ENCODE assay signal across 11 mouse cellular contexts in genomic region chr10:54558636-54559035, GRCm38 (mm10).
DNase-seq lines count a peak whose midpoint lies in the region; ATAC-seq and TF ChIP-seq lines count a peak whose summit lies in the region.
"Had no signal": no experiment of that assay in that cellular context is flagged by ENCODE, and none has a peak within 500 bp of the region (broad histone marks: within the 10 kb centered on the region; RNA-seq: fewer than 3 reads in every experiment).

No protein-coding gene starts in this region.

- H3K36me3 ChIP-seq in ES-Bruce4 (ENCODE audit: control insufficient read depth, insufficient read depth, low read length, poor library complexity, severe bottlenecking) = no peaks in the 10 kb centered on the region

- no peak overlapping the region for H3K9ac ChIP-seq in ES-Bruce4 (ENCODE audit: low read depth, poor library complexity, severe bottlenecking)

- peak; percentile 45 for DNase-seq in adrenal gland, postnatal 10 days
- DNase-seq in adrenal gland, postnatal 4 days (ENCODE audit: low spot score in 2 of 2) = no peak
- DNase-seq in layer of hippocampus, adult 2 months (ENCODE audit: low spot score in 2 of 2) = peak; percentile 13 to 20
- DNase-seq in layer of hippocampus, adult 11-12 months (ENCODE audit: low spot score) = no peak
- DNase-seq in gastrocnemius, postnatal 14 days = no peak
- no peak for DNase-seq in heart, adult 11 months
- DNase-seq: cerebellum, adult 9-10 months; gastrocnemius, postnatal 36 days; lung, postnatal 4 days had no signal

- ATAC-seq in granulocyte monocyte progenitor cell, adult 5-6 weeks (replicated peaks; ENCODE audit: poor library complexity, severe bottlenecking) = 0 out of 2 replicates have a peak, but pooled peaks have one; percentile 37

- intact Hi-C loops in gastrocnemius, postnatal 14 days (cut with DNase I; ENCODE audit: low total_unique reads) = no loop called here

- no peak overlapping the region for H3K4me3 ChIP-seq in layer of hippocampus, adult 2 months
- no peak overlapping the region for H3K4me3 ChIP-seq in ES-Bruce4 (ENCODE audit: low read depth, low read length)

- TF ChIP-seq CTCF in layer of hippocampus, adult 2 months (conservative IDR thresholded peaks at IDR 0.05) = peak; percentile 76
- peak; percentile 37 for TF ChIP-seq CTCF in ES-Bruce4 (IDR thresholded peaks at IDR 0.05; ENCODE audit: low read depth, low read length)

- no peak for TF ChIP-seq EP300 in ES-Bruce4 (IDR thresholded peaks at IDR 0.05; ENCODE audit: insufficient read depth, low read depth, low read length)

- H3K27ac ChIP-seq in layer of hippocampus, adult 2 months = no peak overlapping the region
- H3K27ac ChIP-seq in ES-Bruce4 (ENCODE audit: insufficient read depth, low read length) = no peak overlapping the region

- H3K27me3 ChIP-seq in ES-Bruce4 (ENCODE audit: control insufficient read depth, insufficient read depth, low read length, poor library complexity, severe bottlenecking) = no peaks in the 10 kb centered on the region

- H3K4me1 ChIP-seq in ES-Bruce4 (ENCODE audit: control insufficient read depth, insufficient read depth, low read length) = no peaks in the 10 kb centered on the region

- no peak for TF ChIP-seq POLR2A in ES-Bruce4 (IDR thresholded peaks at IDR 0.05; ENCODE audit: insufficient read depth, low read length)

- H3K9me3 ChIP-seq in ES-Bruce4 (replicated peaks; ENCODE audit: control insufficient read depth, insufficient read depth, low read length, poor library complexity, severe bottlenecking) = no peaks in the 10 kb centered on the region

Comparison
In these comparisons a context has a peak if more than half of its experiments do, and no peak if none do; other contexts are left out.
1. DNase-seq: peak in adrenal gland, postnatal 10 days (single experiment) and layer of hippocampus, adult 2 months (2 of 2); none in adrenal gland, postnatal 4 days (0 of 2), layer of hippocampus, adult 11-12 months (single experiment), gastrocnemius, postnatal 14 days (single experiment) and heart, adult 11 months (single experiment).